Mouse (Mus musculus) myocyte (in vitro differentiated cells): ENCODE results near the gene Gm20509.

Experiments used
- E2F4 ChIP-seq: IDR thresholded peaks from one replicate; pipeline ENCODE4 v1.6.1; 2011; ENCODE audit warnings: mild to moderate bottlenecking, control low read depth, moderate library complexity; ENCODE audit not compliant: insufficient read depth
- MAX ChIP-seq: IDR thresholded peaks from one replicate; pipeline ENCODE4 v1.6.1; 2011; ENCODE audit warnings: low read depth, mild to moderate bottlenecking, control low read depth
- MYOD1 ChIP-seq, 3 experiments: IDR thresholded peaks; one replicate each; pipeline ENCODE4 v1.6.1; 2011; ENCODE audit warnings: control low read depth in 2 of 3, low read depth in 2 of 3, mild to moderate bottlenecking in 2 of 3, moderate library complexity in 1 of 3; ENCODE audit not compliant: insufficient read length in 2 of 3, control insufficient read depth in 1 of 3
- MYOG ChIP-seq, 3 experiments: IDR thresholded peaks; one replicate each; pipeline ENCODE4 v1.6.1; 2011; ENCODE audit warnings: control low read depth in 2 of 3, low read depth in 2 of 3, mild to moderate bottlenecking in 2 of 3; ENCODE audit not compliant: insufficient read length in 2 of 3, control insufficient read depth in 1 of 3, insufficient read depth in 1 of 3
- POLR2A ChIP-seq: IDR thresholded peaks from one replicate; pipeline ENCODE4 v1.6.1; 2011; ENCODE audit warnings: low read depth, mild to moderate bottlenecking, control low read depth, moderate library complexity; ENCODE audit not compliant: insufficient read length
- POLR2AphosphoS2 ChIP-seq: IDR thresholded peaks from one replicate; pipeline ENCODE4 v1.6.1; 2011; ENCODE audit warnings: low read depth, control low read depth; ENCODE audit not compliant: insufficient read length
- SRF ChIP-seq: IDR thresholded peaks from one replicate; pipeline ENCODE4 v1.6.1; 2011; ENCODE audit warnings: low read depth; ENCODE audit not compliant: control insufficient read depth, insufficient read length
- USF1 ChIP-seq: IDR thresholded peaks from one replicate; pipeline ENCODE4 v1.6.1; 2011; ENCODE audit warnings: low read depth, mild to moderate bottlenecking, control low read depth, moderate library complexity

DNA sequence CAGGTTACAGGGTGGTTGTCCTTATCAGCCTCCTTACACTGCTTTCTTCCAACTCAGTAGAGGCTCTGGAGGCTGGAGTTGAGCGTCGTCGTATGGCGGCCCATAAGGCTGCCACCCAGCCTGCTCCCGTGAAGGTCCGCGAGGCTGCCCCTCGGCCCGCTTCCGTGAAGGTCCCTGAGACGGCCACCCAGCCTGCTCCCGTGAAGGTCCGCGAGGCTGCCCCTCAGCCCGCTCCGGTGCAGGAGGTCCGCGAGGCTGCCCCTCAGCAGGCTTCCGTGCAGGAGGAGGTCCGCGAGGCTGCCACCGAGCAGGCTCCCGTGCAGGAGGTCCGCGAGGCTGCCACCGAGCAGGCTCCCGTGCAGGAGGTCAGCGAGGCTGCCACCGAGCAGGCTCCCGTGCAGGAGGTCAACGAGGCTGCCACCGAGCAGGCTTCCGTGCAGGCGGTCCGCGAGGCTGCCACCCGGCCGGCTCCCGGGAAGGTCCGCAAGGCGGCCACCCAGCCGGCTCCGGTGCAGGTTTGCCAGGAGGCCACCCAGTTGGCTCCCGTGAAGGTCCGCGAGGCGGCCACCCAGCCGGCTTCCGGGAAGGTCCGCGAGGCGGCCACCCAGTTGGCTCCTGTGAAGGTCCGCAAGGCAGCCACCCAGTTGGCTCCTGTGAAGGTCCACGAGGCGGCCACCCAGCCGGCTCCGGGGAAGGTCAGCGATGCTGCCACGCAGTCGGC is 1.0 kb downstream of the Gm20509 start:
- TF ChIP-seq POLR2AphosphoS2 (no peak), E2F4 (no peak), MYOD1 (IDR thresholded peaks at IDR 0.05; ENCODE audit: control insufficient read depth in 1 of 3, insufficient read length in 2 of 3, low read depth in 2 of 3) (no peak), MAX (no peak), POLR2A (no peak), SRF (no peak), MYOG (IDR thresholded peaks at IDR 0.05; ENCODE audit: control insufficient read depth in 1 of 3, insufficient read depth in 1 of 3, insufficient read length in 2 of 3, low read depth in 2 of 3) (no peak), USF1 (no peak)
